Mouse (Mus musculus): Measurements from ENCODE around the gene Fam208a. TPM values are rescaled to one million over a fixed set of nuclear protein-coding genes. Genes with fewer than 3 reads are reported as not detected.

The Fam208a gene
- polyA plus RNA-seq, 1 experiment from 2014 or later, result 8.7 TPM

GRCm38 (mm10) chr14:27430280-27430679 lies 1.6 kb downstream of the Fam208a start:
- Histone ChIP-seq H3K4me1 (ENCODE audit: control insufficient read depth, insufficient read depth, low read length) (no peaks in the 10 kb centered on the region), H3K9ac (ENCODE audit: low read depth, low read length) (no peak overlapping the region), H3K27ac (replicated peaks; ENCODE audit: low read depth, low read length) (no peak overlapping the region), H3K27me3 (replicated peaks; ENCODE audit: control insufficient read depth, insufficient read depth, low read length) (no peaks in the 10 kb centered on the region), H3K9me3 (ENCODE audit: control insufficient read depth, low read length) (peaks cover 36% of the 10 kb centered on the region), H3K4me3 (ENCODE audit: low read depth, low read length) (peak overlapping the region; percentile 74; the same call in 1 of the 2 replicates), H3K36me3 (ENCODE audit: control insufficient read depth, insufficient read depth, low read length) (peaks cover 32% of the 10 kb centered on the region), H3K4me2 (ENCODE audit: low read depth, low read length) (peak overlapping the region; percentile 91)
- 93% methylated on average over 4 of the region's 4 CpGs for WGBS
- no peak for ATAC-seq (ENCODE audit: low read depth)
- DNase-seq (ENCODE audit: low spot score), result no peak

- no peak for ATAC-seq (ENCODE audit: low read depth)
- H3K4me2 ChIP-seq (ENCODE audit: low read depth, low read length), result no peak overlapping the region
- H3K4me1 ChIP-seq (ENCODE audit: control insufficient read depth, insufficient read depth, low read length), result no peaks in the 10 kb centered on the region
- H3K9me3 ChIP-seq (ENCODE audit: control insufficient read depth, low read length), result peaks cover 33% of the 10 kb centered on the region
- peaks cover 32% of the 10 kb centered on the region for H3K36me3 ChIP-seq (ENCODE audit: control insufficient read depth, insufficient read depth, low read length)
- no peaks in the 10 kb centered on the region for H3K27me3 ChIP-seq (replicated peaks; ENCODE audit: control insufficient read depth, insufficient read depth, low read length)
- H3K9ac ChIP-seq (ENCODE audit: low read depth, low read length), result no peak overlapping the region
- no peak for DNase-seq (ENCODE audit: low spot score)
- 100% methylated on average over 2 of the region's 2 CpGs for WGBS
- no peak overlapping the region for H3K4me3 ChIP-seq (ENCODE audit: low read depth, low read length)
- H3K27ac ChIP-seq (replicated peaks; ENCODE audit: low read depth, low read length), result no peak overlapping the region
Observed at GRCm38 (mm10) chr14:27432064-27432463, 3.4 kb downstream of the Fam208a start.

GRCm38 (mm10) chr14:27436116-27436515 lies 7.5 kb downstream of the Fam208a start:
- Histone ChIP-seq H3K36me3 (ENCODE audit: control insufficient read depth, insufficient read depth, low read length) (peaks cover 33% of the 10 kb centered on the region), H3K27me3 (replicated peaks; ENCODE audit: control insufficient read depth, insufficient read depth, low read length) (no peaks in the 10 kb centered on the region), H3K9ac (ENCODE audit: low read depth, low read length) (no peak overlapping the region), H3K4me3 (ENCODE audit: low read depth, low read length) (no peak overlapping the region), H3K27ac (replicated peaks; ENCODE audit: low read depth, low read length) (no peak overlapping the region), H3K9me3 (ENCODE audit: control insufficient read depth, low read length) (peaks cover 21% of the 10 kb centered on the region), H3K4me2 (ENCODE audit: low read depth, low read length) (no peak overlapping the region), H3K4me1 (ENCODE audit: control insufficient read depth, insufficient read depth, low read length) (no peaks in the 10 kb centered on the region)
- 98% methylated on average over 1 of the region's 1 CpGs for WGBS
- ATAC-seq (ENCODE audit: low read depth) (no peak), DNase-seq (ENCODE audit: low spot score) (no peak)

GRCm38 (mm10) chr14:27436826-27437225 lies 8.2 kb downstream of the Fam208a start:
- H3K36me3 ChIP-seq (ENCODE audit: control insufficient read depth, insufficient read depth, low read length), result peaks cover 32% of the 10 kb centered on the region
- H3K4me1 ChIP-seq (ENCODE audit: control insufficient read depth, insufficient read depth, low read length), result no peaks in the 10 kb centered on the region
- H3K4me2 ChIP-seq (ENCODE audit: low read depth, low read length), result no peak overlapping the region
- no peaks in the 10 kb centered on the region for H3K27me3 ChIP-seq (replicated peaks; ENCODE audit: control insufficient read depth, insufficient read depth, low read length)
- no peak overlapping the region for H3K4me3 ChIP-seq (ENCODE audit: low read depth, low read length)
- ATAC-seq (ENCODE audit: low read depth) (no peak), DNase-seq (ENCODE audit: low spot score) (no peak)
- H3K9me3 ChIP-seq (ENCODE audit: control insufficient read depth, low read length), result peaks cover 18% of the 10 kb centered on the region
- H3K27ac ChIP-seq (replicated peaks; ENCODE audit: low read depth, low read length), result no peak overlapping the region
- H3K9ac ChIP-seq (ENCODE audit: low read depth, low read length), result no peak overlapping the region
- WGBS, result 84% methylated on average over 3 of the region's 3 CpGs

GRCm38 (mm10) chr14:27440921-27441320 lies 12.3 kb downstream of the Fam208a start:
- Histone ChIP-seq H3K4me1 (ENCODE audit: control insufficient read depth, insufficient read depth, low read length) (no peaks in the 10 kb centered on the region), H3K27me3 (replicated peaks; ENCODE audit: control insufficient read depth, insufficient read depth, low read length) (no peaks in the 10 kb centered on the region), H3K9ac (ENCODE audit: low read depth, low read length) (no peak overlapping the region), H3K36me3 (ENCODE audit: control insufficient read depth, insufficient read depth, low read length) (peaks cover 41% of the 10 kb centered on the region), H3K27ac (replicated peaks; ENCODE audit: low read depth, low read length) (no peak overlapping the region), H3K9me3 (ENCODE audit: control insufficient read depth, low read length) (0 out of 2 replicates have a peak, but pooled peaks cover 3% of the 10 kb centered on the region), H3K4me3 (ENCODE audit: low read depth, low read length) (no peak overlapping the region), H3K4me2 (ENCODE audit: low read depth, low read length) (no peak overlapping the region)
- DNase-seq (ENCODE audit: low spot score) (no peak), ATAC-seq (ENCODE audit: low read depth) (no peak)

GRCm38 (mm10) chr14:27444851-27445281 lies 16.2 kb downstream of the Fam208a start:
- ATAC-seq (ENCODE audit: low read depth), result no peak
- peaks cover 68% of the 10 kb centered on the region for H3K36me3 ChIP-seq (ENCODE audit: control insufficient read depth, insufficient read depth, low read length)
- no peak overlapping the region for H3K4me3 ChIP-seq (ENCODE audit: low read depth, low read length)
- H3K9ac ChIP-seq (ENCODE audit: low read depth, low read length), result no peak overlapping the region
- 89% methylated on average over 2 of the region's 2 CpGs for WGBS
- H3K4me2 ChIP-seq (ENCODE audit: low read depth, low read length), result no peak overlapping the region
- H3K4me1 ChIP-seq (ENCODE audit: control insufficient read depth, insufficient read depth, low read length), result no peaks in the 10 kb centered on the region
- H3K27ac ChIP-seq (replicated peaks; ENCODE audit: low read depth, low read length), result no peak overlapping the region
- H3K27me3 ChIP-seq (replicated peaks; ENCODE audit: control insufficient read depth, insufficient read depth, low read length), result no peaks in the 10 kb centered on the region
- no peak for DNase-seq (ENCODE audit: low spot score)
- no peaks in the 10 kb centered on the region for H3K9me3 ChIP-seq (ENCODE audit: control insufficient read depth, low read length)

GRCm38 (mm10) chr14:27446963-27447362 lies 18.3 kb downstream of the Fam208a start:
- no peaks in the 10 kb centered on the region for H3K4me1 ChIP-seq (ENCODE audit: control insufficient read depth, insufficient read depth, low read length)
- ATAC-seq (ENCODE audit: low read depth) (no peak), DNase-seq (ENCODE audit: low spot score) (no peak)
- H3K4me3 ChIP-seq (ENCODE audit: low read depth, low read length), result no peak overlapping the region
- H3K27me3 ChIP-seq (replicated peaks; ENCODE audit: control insufficient read depth, insufficient read depth, low read length), result no peaks in the 10 kb centered on the region
- H3K9ac ChIP-seq (ENCODE audit: low read depth, low read length), result no peak overlapping the region
- 92% methylated on average over 4 of the region's 4 CpGs for WGBS
- H3K9me3 ChIP-seq (ENCODE audit: control insufficient read depth, low read length), result no peaks in the 10 kb centered on the region
- no peak overlapping the region for H3K27ac ChIP-seq (replicated peaks; ENCODE audit: low read depth, low read length)
- no peak overlapping the region for H3K4me2 ChIP-seq (ENCODE audit: low read depth, low read length)
- peaks cover 66% of the 10 kb centered on the region for H3K36me3 ChIP-seq (ENCODE audit: control insufficient read depth, insufficient read depth, low read length)

GRCm38 (mm10) chr14:27491399-27491798 lies 62.8 kb downstream of the Fam208a start:
- WGBS, result 98% methylated on average over 5 of the region's 5 CpGs
- no peak overlapping the region for H3K9ac ChIP-seq (ENCODE audit: low read depth, low read length)
- H3K9me3 ChIP-seq (ENCODE audit: control insufficient read depth, low read length), result no peaks in the 10 kb centered on the region
- H3K4me2 ChIP-seq (ENCODE audit: low read depth, low read length), result no peak overlapping the region
- DNase-seq (ENCODE audit: low spot score) (no peak), ATAC-seq (ENCODE audit: low read depth) (no peak)
- no peak overlapping the region for H3K4me3 ChIP-seq (ENCODE audit: low read depth, low read length)
- no peaks in the 10 kb centered on the region for H3K4me1 ChIP-seq (ENCODE audit: control insufficient read depth, insufficient read depth, low read length)
- H3K36me3 ChIP-seq (ENCODE audit: control insufficient read depth, insufficient read depth, low read length), result peaks cover 81% of the 10 kb centered on the region
- H3K27me3 ChIP-seq (replicated peaks; ENCODE audit: control insufficient read depth, insufficient read depth, low read length), result no peaks in the 10 kb centered on the region
- no peak overlapping the region for H3K27ac ChIP-seq (replicated peaks; ENCODE audit: low read depth, low read length)

GRCm38 (mm10) chr14:27493516-27493915 lies 64.9 kb downstream of the Fam208a start:
- WGBS, result 88% methylated on average over 4 of the region's 4 CpGs
- Histone ChIP-seq H3K4me1 (ENCODE audit: control insufficient read depth, insufficient read depth, low read length) (no peaks in the 10 kb centered on the region), H3K27me3 (replicated peaks; ENCODE audit: control insufficient read depth, insufficient read depth, low read length) (no peaks in the 10 kb centered on the region), H3K36me3 (ENCODE audit: control insufficient read depth, insufficient read depth, low read length) (peaks cover 86% of the 10 kb centered on the region), H3K9me3 (ENCODE audit: control insufficient read depth, low read length) (no peaks in the 10 kb centered on the region), H3K9ac (ENCODE audit: low read depth, low read length) (no peak overlapping the region), H3K4me3 (ENCODE audit: low read depth, low read length) (no peak overlapping the region), H3K27ac (replicated peaks; ENCODE audit: low read depth, low read length) (no peak overlapping the region), H3K4me2 (ENCODE audit: low read depth, low read length) (no peak overlapping the region)
- DNase-seq (ENCODE audit: low spot score) (no peak), ATAC-seq (ENCODE audit: low read depth) (no peak)
